Mouse (Mus musculus): ENCODE measurements around the gene Rars2. TPM values are rescaled to one million over a fixed set of nuclear protein-coding genes. Genes with fewer than 3 reads are reported as not detected.
A peak's percentile ranks its signal among the peaks of the same experiment; 100 is the strongest.

The Rars2 gene
- polyA plus RNA-seq, 1 experiment from 2014 or later, result 23.6 TPM

DNA sequence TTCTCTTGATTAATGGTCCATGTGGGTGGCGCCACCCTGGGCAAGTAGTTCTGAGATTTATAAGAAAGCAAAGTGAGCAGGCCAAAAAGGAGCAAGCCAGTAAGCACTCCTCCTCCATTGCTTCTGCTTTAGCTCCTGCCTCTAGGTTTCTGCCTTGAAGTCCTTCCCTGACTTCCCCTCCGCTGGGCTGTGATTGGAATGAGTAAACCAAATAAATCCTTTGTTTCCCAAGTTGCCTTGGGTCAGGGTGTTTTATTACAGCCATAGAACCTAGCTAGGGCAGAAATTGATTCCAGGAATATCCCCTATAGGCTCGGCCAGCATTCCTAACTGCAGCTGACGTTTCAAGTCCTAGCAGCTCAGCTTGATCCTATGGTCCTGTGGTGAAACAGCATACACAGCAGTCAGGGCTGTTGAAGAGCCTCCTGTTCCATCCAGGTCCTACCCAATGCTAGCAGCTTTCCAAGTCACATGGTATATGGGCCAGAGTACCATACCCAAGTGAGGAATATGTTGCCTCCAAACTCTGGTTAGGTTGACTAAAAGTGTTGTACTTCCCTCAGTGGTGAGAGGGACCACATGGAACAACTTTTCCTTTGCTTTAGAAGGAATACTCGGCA lies 25.1 kb downstream of the Rars2 start:
- TF ChIP-seq CTCF (IDR thresholded peaks at IDR 0.05), result no peak
- H3K27me3 ChIP-seq, result no peaks in the 10 kb centered on the region
- ChIA-PET CTCF (interaction anchor here (1.9 kb wide), 1 partner anchor 14 kb away, joined by 6 read pairs; no protein-coding TSS in a partner anchor), POLR2A (no interaction called here)
- ATAC-seq (no peak), DNase-seq (ENCODE audit: low read depth, low spot score) (no peak)
- in situ Hi-C loops (cut with MboI; ENCODE audit: low pct_unique_long_range_greater_than_20kb), result no loop called here

DNA sequence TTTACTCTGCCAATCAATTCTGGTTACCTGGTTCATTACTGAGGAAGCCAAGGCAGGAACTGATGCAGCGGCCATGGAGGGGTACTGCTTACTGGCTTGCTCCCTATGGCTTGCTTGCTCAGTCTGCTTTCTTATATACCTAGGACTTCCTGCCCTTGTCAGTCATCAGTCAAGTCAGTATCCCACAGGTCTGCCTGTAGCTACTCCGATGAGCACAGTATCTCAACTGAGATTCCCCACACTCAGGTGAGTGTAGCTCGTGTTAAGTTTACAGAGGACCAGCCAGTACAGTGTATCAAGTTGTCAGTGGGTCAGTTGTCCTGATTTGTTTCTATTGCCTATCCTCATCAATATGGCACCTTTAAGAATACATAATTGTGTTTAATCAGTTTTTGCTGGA lies 26.0 kb downstream of the Rars2 start:
- in situ Hi-C loops (cut with MboI; ENCODE audit: low pct_unique_long_range_greater_than_20kb), result no loop called here
- H3K27me3 ChIP-seq, result no peaks in the 10 kb centered on the region
- ChIA-PET CTCF (interaction anchor here (1.3 to 1.9 kb wide), 2 partner anchors 15 to 17 kb away, joined by 3 to 6 read pairs; no protein-coding TSS in a partner anchor), POLR2A (no interaction called here)
- ATAC-seq (no peak), DNase-seq (ENCODE audit: low read depth, low spot score) (no peak)
- no peak for TF ChIP-seq CTCF (IDR thresholded peaks at IDR 0.05)

DNA sequence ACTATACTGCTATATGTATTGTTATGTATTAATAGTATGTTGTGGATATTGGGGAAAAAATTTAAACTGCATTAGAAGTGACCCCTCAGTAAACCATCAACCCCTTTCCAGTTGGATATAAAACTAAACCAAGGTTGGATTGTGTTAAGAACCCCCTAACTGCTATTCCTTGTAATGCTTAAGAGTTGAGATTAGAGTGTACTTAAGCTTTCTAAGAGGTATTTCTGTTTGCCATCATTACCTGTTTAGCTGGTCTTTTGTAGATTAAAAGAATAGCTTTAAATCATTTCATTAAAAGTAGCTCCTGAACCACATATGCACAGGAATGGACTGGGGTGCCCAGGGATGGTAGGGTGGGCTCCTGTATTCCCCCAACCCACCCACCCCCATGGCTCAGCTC lies 30.0 kb downstream of the Rars2 start:
- H3K27me3 ChIP-seq, result no peaks in the 10 kb centered on the region
- POLR2A ChIA-PET, result no interaction called here
- no peak for TF ChIP-seq CTCF (IDR thresholded peaks at IDR 0.05)
- DNase-seq (ENCODE audit: low read depth, low spot score) (no peak), ATAC-seq (no peak)
- CTCF ChIA-PET, result interaction anchor here (0.7 to 1.1 kb wide), 3 partner anchors 12 to 39 kb away, joined by 3 to 4 read pairs (median 3); no protein-coding TSS in a partner anchor
- in situ Hi-C loops (cut with MboI; ENCODE audit: low pct_unique_long_range_greater_than_20kb), result no loop called here

DNA sequence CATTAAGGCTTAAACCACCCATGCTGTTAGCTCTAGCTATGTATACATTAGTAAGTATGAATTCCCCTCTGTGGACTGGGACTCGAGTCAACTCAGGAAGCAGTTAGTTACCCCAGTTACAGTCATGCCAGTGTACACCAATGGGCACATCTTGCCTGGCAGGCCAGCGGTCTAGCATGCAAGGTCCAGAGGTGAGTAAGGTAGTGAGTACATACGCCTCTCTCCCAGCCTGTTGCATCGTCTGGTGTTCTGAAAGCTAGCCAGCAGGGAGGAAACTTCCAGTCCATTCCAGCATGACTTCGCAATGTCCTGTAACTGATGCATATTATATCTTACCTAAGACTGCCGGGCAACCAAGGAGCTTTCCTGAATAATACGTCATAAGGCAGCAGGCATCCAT lies 38.4 kb downstream of the Rars2 start:
- CTCF ChIA-PET, result no interaction called here
- in situ Hi-C loops (cut with MboI; ENCODE audit: low pct_unique_long_range_greater_than_20kb), result no loop called here
- H3K27me3 ChIP-seq, result no peaks in the 10 kb centered on the region
- DNase-seq (ENCODE audit: low read depth, low spot score) (no peak), ATAC-seq (no peak)
- POLR2A ChIA-PET, result no interaction called here
- no peak for TF ChIP-seq CTCF (IDR thresholded peaks at IDR 0.05)

DNA sequence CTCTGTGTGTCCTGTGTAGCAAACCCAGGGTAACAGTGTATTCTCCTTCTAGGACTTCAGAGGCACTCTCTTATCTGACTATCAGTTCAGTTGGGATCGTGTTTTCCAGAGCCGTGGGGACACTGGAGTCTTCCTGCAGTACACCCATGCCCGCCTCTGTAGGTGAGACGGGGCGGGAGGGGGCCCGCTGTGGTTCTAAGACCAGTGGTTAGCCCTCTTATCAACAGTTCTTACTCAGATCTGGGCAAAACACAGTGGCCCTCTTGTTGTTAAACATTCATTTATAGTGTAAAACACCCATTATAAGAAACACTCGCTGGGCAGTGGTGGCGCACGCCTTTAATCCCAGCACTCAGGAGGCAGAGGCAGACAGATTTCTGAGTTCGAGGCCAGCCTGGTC lies 41.3 kb downstream of the Rars2 start:
- H3K27me3 ChIP-seq, result no peaks in the 10 kb centered on the region
- in situ Hi-C loops (cut with MboI; ENCODE audit: low pct_unique_long_range_greater_than_20kb), result no loop called here
- TF ChIP-seq CTCF (IDR thresholded peaks at IDR 0.05), result no peak
- ATAC-seq, result no peak
- DNase-seq (ENCODE audit: low read depth, low spot score), result no peak
- ChIA-PET CTCF (interaction anchor here (1.5 kb wide), 1 partner anchor 12 kb away, joined by 3 read pairs; no protein-coding TSS in a partner anchor), POLR2A (no interaction called here)

DNA sequence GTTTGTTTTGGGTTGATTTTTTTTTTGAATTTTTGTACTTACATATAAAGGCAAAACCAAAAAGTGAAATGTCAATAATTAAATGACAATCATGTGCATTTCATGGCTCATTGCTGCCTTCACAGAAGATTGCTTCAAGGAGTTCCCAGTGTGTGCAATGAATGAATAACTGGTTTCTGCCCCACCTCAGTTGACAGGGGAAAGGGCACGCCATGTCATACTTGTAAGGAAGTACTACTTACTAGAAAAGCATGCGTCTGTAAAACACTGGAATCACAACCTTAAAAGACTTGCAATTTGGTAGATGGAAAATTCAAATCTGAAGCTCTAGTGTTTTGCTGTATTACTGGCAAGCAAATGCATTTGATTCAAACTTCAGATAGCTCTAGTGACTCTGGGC lies 44.3 kb downstream of the Rars2 start:
- no peak for TF ChIP-seq CTCF (IDR thresholded peaks at IDR 0.05)
- no peaks in the 10 kb centered on the region for H3K27me3 ChIP-seq
- CTCF ChIA-PET, result no interaction called here
- in situ Hi-C loops (cut with MboI; ENCODE audit: low pct_unique_long_range_greater_than_20kb), result no loop called here
- no peak for DNase-seq (ENCODE audit: low read depth, low spot score)
- POLR2A ChIA-PET, result no interaction called here
- no peak for ATAC-seq

DNA sequence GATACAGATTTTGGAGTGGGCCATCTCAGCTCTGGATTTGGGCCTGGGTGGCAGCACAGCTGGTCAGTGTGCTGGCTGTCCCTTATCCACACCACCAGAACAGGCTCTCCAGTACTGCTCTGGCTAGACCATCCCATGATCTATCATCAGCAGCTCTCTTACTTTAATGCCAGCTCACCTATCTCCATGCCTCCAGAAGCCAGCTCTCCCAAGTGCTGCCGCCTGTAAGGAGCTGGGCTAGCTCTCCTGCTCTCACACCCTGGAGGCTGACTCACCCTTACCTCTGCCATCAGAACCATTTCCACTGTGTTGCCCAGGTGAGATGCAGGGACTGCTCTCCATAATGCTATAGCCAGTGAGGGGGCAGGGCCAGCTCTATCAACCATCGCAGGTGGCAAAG lies 46.8 kb downstream of the Rars2 start:
- ChIA-PET CTCF (interaction anchor here (2.0 kb wide), 1 partner anchor 10 kb away, joined by 6 read pairs; no protein-coding TSS in a partner anchor), POLR2A (interaction anchor here (0.5 to 0.8 kb wide), 2 partner anchors 46 to 603 kb away, joined by 3 read pairs; no protein-coding TSS in a partner anchor)
- no peak for ATAC-seq
- no peak for TF ChIP-seq CTCF (IDR thresholded peaks at IDR 0.05)
- DNase-seq (ENCODE audit: low read depth, low spot score), result no peak
- in situ Hi-C loops (cut with MboI; ENCODE audit: low pct_unique_long_range_greater_than_20kb), result no loop called here
- no peaks in the 10 kb centered on the region for H3K27me3 ChIP-seq

DNA sequence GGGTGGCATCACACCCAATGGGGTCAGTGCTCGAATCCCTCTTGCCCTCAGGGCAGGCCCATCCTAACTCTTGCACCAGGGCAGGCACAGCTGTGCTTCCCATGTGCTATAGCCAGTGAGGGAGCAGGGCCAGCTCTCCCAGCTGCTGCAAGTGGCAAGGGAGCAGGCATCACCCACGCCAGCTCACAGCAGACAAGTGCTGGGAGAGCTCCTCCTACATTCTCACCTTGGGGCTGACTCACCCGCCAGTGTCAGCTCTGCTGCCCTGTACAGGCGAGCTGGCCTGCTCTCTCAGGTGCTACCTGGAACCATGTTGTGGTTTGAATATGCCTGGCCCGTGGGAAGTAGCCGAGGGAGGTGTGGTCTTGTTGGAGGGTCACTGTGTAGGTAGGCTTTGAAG lies 47.2 kb downstream of the Rars2 start:
- in situ Hi-C loops (cut with MboI; ENCODE audit: low pct_unique_long_range_greater_than_20kb), result no loop called here
- DNase-seq (ENCODE audit: low read depth, low spot score), result no peak
- POLR2A ChIA-PET, result interaction anchor here (0.5 to 0.8 kb wide), 2 partner anchors 46 to 603 kb away, joined by 3 read pairs; no protein-coding TSS in a partner anchor
- no peak for ATAC-seq
- no peak for TF ChIP-seq CTCF (IDR thresholded peaks at IDR 0.05)
- no peaks in the 10 kb centered on the region for H3K27me3 ChIP-seq
- CTCF ChIA-PET, result interaction anchor here (2.0 kb wide), 1 partner anchor 10 kb away, joined by 6 read pairs; no protein-coding TSS in a partner anchor

DNA sequence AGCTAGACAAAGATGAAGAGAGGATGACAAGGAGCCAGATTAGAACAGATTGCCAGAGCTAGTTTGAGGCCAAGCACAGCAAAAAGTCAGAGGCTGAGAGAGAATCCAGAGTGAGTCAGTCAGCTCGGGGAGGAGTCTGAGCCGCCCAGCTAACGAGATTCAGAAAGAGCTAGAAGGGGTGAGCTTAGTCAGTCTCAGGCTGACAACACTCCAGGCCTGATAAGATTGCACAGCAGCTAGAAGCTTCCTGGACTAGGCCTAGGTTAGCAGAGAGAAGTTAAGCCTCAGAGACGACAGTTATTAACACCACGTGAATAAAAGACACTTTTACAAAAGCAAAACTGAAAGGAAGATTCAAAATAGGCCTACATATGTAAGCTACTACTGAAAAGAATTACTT lies 53.2 kb downstream of the Rars2 start:
- ChIA-PET POLR2A (no interaction called here), CTCF (interaction anchor here (0.8 kb wide), 1 partner anchor 11 kb away, joined by 3 read pairs; no protein-coding TSS in a partner anchor)
- in situ Hi-C loops (cut with MboI; ENCODE audit: low pct_unique_long_range_greater_than_20kb), result no loop called here
- DNase-seq (ENCODE audit: low read depth, low spot score) (no peak), ATAC-seq (no peak)
- no peak for TF ChIP-seq CTCF (IDR thresholded peaks at IDR 0.05)
- no peaks in the 10 kb centered on the region for H3K27me3 ChIP-seq

DNA sequence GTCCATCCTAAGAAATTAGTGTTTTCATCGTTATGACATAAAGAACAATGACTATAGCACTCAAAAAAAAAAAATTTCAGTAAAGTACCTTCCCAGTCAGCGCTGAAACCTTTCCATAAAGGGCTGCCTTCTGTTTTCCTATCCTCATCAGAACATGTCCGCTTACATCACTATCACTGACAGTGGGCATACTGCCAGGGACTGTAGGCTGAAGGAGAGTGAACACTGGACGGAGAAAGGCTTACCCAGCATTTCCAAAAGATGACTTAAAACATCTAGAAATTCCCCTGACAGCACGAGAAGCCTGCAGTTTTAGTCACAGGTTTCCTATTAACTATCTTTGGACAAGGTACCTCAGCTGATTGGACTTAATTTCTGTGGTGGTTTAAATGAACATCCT lies 59.0 kb downstream of the Rars2 start:
- no peak for TF ChIP-seq CTCF (IDR thresholded peaks at IDR 0.05)
- DNase-seq (ENCODE audit: low read depth, low spot score) (no peak), ATAC-seq (no peak)
- H3K27me3 ChIP-seq, result no peaks in the 10 kb centered on the region
- CTCF ChIA-PET, result no interaction called here
- POLR2A ChIA-PET, result no interaction called here
- in situ Hi-C loops (cut with MboI; ENCODE audit: low pct_unique_long_range_greater_than_20kb), result no loop called here

DNA sequence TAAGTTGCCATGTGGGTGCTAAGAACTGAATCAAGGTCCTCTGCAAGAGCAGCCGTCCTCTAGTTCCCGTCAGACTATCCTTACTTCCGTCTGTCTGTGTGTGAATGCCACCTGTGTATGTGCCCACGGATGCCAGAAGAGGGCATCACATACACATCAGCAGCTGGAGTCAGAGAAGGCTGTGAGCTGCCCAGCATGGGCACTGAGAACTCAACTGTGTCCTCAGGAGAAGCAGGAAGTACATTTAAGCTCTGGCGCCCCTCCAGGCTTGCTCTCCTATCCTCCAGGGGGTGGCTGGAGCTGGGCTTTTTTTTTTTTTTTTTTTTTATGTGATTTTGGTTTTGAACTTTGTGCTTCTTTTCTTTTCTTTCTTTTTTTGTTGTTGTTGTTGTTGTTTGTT lies 65.8 kb downstream of the Rars2 start:
- peak; percentile 36 for TF ChIP-seq CTCF (IDR thresholded peaks at IDR 0.05)
- in situ Hi-C loops (cut with MboI; ENCODE audit: low pct_unique_long_range_greater_than_20kb), result loop anchor here (25.0 kb wide), 1 partner anchor 232 kb away; no protein-coding TSS in a partner anchor
- ChIA-PET POLR2A (no interaction called here), CTCF (interaction anchor here (0.9 kb wide), 1 partner anchor 11 kb away, joined by 3 read pairs; no protein-coding TSS in a partner anchor)
- H3K27me3 ChIP-seq, result no peaks in the 10 kb centered on the region
- ATAC-seq (no peak), DNase-seq (ENCODE audit: low read depth, low spot score) (no peak)
